Mouse (Mus musculus): Measurements from ENCODE around the gene Prss16. TPM values are rescaled to one million over a fixed set of nuclear protein-coding genes. Genes with fewer than 3 reads are reported as not detected.
"Not testable (repeated sequence)": the region's sequence is repeated elsewhere in the genome, so short reads cannot be mapped to it uniquely, and the experiment has no call there.

Prss16 gene
- polyA plus RNA-seq, 1 experiment from 2014 or later, result 0.10 TPM

DNA sequence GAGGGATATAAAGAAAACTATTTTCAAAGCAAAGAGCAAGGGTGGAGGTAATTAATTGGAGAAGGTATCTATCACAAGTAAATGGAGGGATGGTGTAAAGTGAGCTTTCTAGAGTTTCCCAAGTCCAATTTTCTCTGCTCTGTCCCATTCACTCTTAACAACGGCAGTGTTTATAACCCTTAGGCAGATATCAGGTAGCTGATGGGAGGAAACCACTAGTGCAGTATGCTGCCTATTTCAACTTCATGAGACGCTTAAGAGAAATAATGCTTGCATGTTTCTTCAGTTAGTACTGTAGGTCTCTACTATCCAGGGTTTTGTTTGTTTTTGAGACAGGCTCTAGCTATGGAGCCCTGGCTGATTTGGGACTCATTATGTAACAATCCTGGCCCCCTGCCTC lies 27.9 kb upstream of the Prss16 start:
- Histone ChIP-seq H3K4me3 (ENCODE audit: low read depth, low read length) (no peak overlapping the region), H3K36me3 (ENCODE audit: control insufficient read depth, insufficient read depth, low read length) (no peaks in the 10 kb centered on the region), H3K4me2 (ENCODE audit: low read length) (0 out of 2 replicates have a peak overlapping the region, but pooled peaks have one; percentile 64), H3K9me3 (replicated peaks; ENCODE audit: control insufficient read depth, low read length) (no peaks in the 10 kb centered on the region), H3K27me3 (replicated peaks; ENCODE audit: control insufficient read depth, insufficient read depth, low read length) (no peaks in the 10 kb centered on the region), H3K9ac (ENCODE audit: low read length) (no peak overlapping the region), H3K27ac (ENCODE audit: low read depth, low read length) (no peak overlapping the region), H3K4me1 (ENCODE audit: control insufficient read depth, insufficient read depth, low read length) (peaks cover 21% of the 10 kb centered on the region)
- ATAC-seq (no peak), DNase-seq (ENCODE audit: low spot score) (no peak)
- WGBS, result 69% methylated on average over 2 of the region's 2 CpGs

DNA sequence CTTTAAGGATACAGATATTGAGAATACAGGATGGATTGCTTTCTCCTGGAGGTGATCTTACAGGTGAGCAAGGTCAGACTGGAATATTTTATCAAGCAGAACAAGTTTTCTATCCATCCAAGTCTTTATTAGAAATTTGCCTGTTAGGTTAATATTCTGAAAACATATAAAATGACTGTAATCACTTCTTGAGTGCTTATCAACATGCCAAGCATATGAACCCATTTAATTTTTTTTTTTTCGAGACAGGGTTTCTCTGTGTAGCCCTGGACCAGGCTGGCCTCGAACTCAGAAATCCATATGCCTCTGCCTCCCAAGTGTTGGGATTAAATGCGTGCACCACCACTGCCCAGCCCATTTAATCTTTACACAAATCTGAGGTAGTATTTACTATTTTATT lies 27.4 kb upstream of the Prss16 start:
- no peaks in the 10 kb centered on the region for H3K9me3 ChIP-seq (replicated peaks; ENCODE audit: control insufficient read depth, low read length)
- H3K27me3 ChIP-seq (replicated peaks; ENCODE audit: control insufficient read depth, insufficient read depth, low read length), result no peaks in the 10 kb centered on the region
- peak overlapping the region; percentile 35 for H3K4me3 ChIP-seq (ENCODE audit: low read depth, low read length)
- ATAC-seq (no peak), DNase-seq (ENCODE audit: low spot score) (no peak)
- H3K4me1 ChIP-seq (ENCODE audit: control insufficient read depth, insufficient read depth, low read length), result peaks cover 18% of the 10 kb centered on the region
- no peaks in the 10 kb centered on the region for H3K36me3 ChIP-seq (ENCODE audit: control insufficient read depth, insufficient read depth, low read length)
- WGBS, result 50% methylated on average over 3 of the region's 3 CpGs
- peak overlapping the region; percentile 88 for H3K27ac ChIP-seq (ENCODE audit: low read depth, low read length)
- peak overlapping the region; percentile 66 for H3K9ac ChIP-seq (ENCODE audit: low read length)
- H3K4me2 ChIP-seq (ENCODE audit: low read length), result peak overlapping the region; percentile 64

DNA sequence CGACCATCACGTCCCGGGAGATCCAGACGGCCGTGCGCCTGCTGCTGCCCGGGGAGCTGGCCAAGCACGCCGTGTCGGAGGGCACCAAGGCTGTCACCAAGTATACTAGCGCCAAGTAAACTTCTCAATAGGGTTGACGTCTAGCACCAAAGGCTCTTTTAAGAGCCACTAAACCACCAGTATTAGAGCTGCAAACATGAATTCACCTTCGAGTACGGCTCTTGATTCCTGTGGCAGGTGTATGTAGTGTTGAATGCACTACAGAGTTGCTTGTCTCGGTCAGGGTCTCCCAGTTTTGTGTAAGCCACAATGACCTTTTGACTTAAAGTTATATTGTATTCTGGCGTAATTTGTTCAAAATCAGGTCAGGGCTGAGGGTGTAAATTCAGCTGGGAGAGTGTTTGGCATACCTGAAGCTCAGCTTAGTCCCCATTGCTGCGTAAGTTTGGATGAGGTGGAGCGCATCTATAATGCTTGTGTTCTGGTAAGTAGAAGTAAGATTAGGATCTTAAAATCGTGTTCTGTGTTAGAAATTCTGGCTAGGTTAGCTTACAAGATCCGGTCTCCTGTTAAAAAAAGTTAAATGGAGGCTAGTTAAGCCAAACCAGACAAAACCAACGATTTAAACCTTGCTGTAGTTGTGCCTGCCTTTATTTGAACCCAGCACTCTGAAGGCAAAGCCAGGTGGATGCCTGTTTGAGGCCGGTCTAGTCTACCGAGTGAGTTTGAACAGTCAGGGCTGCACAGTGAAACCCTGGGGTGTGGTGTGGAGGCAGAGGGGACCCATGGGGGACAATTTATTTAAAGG lies 26.8 kb upstream of the Prss16 start:
- H3K9ac ChIP-seq (ENCODE audit: low read length), result peak overlapping the region; percentile 66
- H3K9me3 ChIP-seq (replicated peaks; ENCODE audit: control insufficient read depth, low read length), result no peaks in the 10 kb centered on the region
- DNase-seq (ENCODE audit: low spot score) (no peak), ATAC-seq (peak; percentile 1; the same call in 1 of the 2 replicates)
- H3K36me3 ChIP-seq (ENCODE audit: control insufficient read depth, insufficient read depth, low read length), result no peaks in the 10 kb centered on the region
- no peaks in the 10 kb centered on the region for H3K27me3 ChIP-seq (replicated peaks; ENCODE audit: control insufficient read depth, insufficient read depth, low read length)
- peak overlapping the region; percentile 88 for H3K27ac ChIP-seq (ENCODE audit: low read depth, low read length)
- 1% methylated on average over 18 of the region's 23 CpGs for WGBS
- H3K4me2 ChIP-seq (ENCODE audit: low read length), result peak overlapping the region; percentile 64
- peak overlapping the region; percentile 35 for H3K4me3 ChIP-seq (ENCODE audit: low read depth, low read length)
- peaks cover 16% of the 10 kb centered on the region for H3K4me1 ChIP-seq (ENCODE audit: control insufficient read depth, insufficient read depth, low read length)

DNA sequence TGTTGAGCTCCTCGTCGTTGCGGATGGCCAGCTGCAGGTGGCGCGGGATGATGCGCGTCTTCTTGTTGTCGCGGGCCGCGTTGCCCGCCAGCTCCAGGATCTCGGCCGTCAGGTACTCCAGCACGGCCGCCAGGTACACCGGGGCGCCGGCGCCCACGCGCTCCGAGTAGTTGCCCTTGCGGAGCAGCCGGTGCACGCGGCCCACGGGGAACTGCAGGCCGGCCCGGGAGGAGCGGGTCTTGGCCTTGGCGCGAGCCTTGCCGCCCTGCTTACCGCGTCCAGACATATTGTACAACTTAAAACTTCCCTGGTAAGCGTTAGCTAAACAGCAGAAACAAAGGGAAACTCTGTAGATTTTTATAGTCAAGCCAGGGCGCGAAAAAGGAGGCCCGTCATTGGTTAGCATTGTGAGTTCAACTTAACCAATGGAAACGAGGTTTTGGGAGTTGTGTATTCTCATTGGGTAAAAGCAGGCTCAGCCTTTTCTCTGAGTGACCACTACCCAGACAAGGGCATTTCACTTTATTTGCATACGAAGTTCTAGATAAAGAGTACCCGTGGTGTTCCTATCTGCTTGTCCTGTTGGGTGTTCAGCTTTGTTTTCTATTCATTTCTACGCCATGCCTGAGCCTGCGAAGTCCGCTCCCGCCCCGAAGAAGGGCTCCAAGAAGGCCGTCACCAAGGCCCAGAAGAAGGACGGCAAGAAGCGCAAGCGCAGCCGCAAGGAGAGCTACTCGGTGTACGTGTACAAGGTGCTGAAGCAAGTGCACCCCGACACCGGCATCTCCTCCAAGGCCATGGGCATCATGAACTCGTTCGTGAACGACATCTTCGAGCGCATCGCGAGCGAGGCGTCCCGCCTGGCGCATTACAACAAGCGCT lies 26.0 kb upstream of the Prss16 start, which contains the start of the genes Hist1h2ah and Hist1h2bk:
Hist1h2ah (minus strand) TSS at position 302 of the 882 bp plus-strand sequence.
Hist1h2bk (plus strand) TSS at position 604 of the 882 bp plus-strand sequence.
- Histone ChIP-seq H3K4me3 (ENCODE audit: low read depth, low read length) (peak within 1 kb of the TSS; percentile 35), H3K4me2 (ENCODE audit: low read length) (peak within 1 kb of the TSS; percentile 64), H3K4me1 (ENCODE audit: control insufficient read depth, insufficient read depth, low read length) (peaks cover 14% of the 10 kb centered on the region), H3K9ac (ENCODE audit: low read length) (peak within 1 kb of the TSS; percentile 66), H3K27ac (ENCODE audit: low read depth, low read length) (peak within 1 kb of the TSS; percentile 88)
- not testable (repeated sequence) for H3K27me3 ChIP-seq (replicated peaks; ENCODE audit: control insufficient read depth, insufficient read depth, low read length); H3K36me3 ChIP-seq (ENCODE audit: control insufficient read depth, insufficient read depth, low read length); H3K9me3 ChIP-seq (replicated peaks; ENCODE audit: control insufficient read depth, low read length)
- DNase-seq (ENCODE audit: low spot score), result peak; percentile 99
- peak; percentile 98 for ATAC-seq
- under 1% methylated on average over 23 of the region's 69 CpGs for WGBS

DNA sequence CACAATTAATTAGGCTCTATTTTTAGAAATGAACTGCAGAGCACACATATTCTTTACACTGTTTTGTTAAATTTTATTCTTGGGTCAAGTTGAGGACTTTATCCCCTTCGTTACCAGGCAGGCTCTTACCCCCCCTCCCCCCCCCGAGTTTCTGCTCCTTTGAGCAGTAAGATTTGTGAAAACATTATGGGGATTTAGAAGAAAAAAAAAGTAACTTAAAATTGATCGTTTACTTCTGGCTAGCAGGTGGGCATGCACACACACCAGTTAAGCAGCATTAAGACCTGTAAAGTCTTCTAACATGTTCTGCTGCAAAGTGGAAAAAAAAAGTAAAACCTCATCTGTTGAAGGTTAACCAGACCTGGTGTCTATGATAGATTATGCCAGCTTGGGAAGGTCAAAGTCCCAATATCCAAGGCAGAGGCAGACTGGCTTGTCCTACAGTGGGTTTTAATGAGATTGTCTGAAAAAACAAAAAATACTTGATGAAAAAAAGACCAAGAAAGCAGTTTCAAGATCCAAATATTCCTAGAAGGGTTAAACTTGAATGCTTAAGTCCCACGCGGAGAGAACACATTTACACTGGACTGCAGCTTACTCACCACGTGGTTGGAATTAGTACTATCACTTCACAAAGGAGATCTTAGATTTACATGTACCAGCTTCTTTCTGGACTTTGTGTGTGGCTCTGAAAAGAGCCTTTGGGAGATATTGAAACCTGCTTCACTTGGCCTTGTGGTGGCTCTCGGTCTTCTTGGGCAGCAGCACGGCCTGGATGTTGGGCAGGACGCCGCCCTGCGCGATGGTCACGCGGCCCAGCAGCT lies 25.1 kb upstream of the Prss16 start:
- DNase-seq (ENCODE audit: low spot score) (no peak), ATAC-seq (no peak)
- Histone ChIP-seq H3K9ac (ENCODE audit: low read length) (peak overlapping the region; percentile 58), H3K36me3 (ENCODE audit: control insufficient read depth, insufficient read depth, low read length) (no peaks in the 10 kb centered on the region), H3K27ac (ENCODE audit: low read depth, low read length) (peak overlapping the region; percentile 85), H3K27me3 (replicated peaks; ENCODE audit: control insufficient read depth, insufficient read depth, low read length) (no peaks in the 10 kb centered on the region), H3K4me2 (ENCODE audit: low read length) (peak overlapping the region; percentile 64), H3K4me3 (ENCODE audit: low read depth, low read length) (peak overlapping the region; percentile 35), H3K4me1 (ENCODE audit: control insufficient read depth, insufficient read depth, low read length) (peaks cover 8% of the 10 kb centered on the region), H3K9me3 (replicated peaks; ENCODE audit: control insufficient read depth, low read length) (no peaks in the 10 kb centered on the region)
- WGBS, result under 1% methylated on average over 12 of the region's 14 CpGs

DNA sequence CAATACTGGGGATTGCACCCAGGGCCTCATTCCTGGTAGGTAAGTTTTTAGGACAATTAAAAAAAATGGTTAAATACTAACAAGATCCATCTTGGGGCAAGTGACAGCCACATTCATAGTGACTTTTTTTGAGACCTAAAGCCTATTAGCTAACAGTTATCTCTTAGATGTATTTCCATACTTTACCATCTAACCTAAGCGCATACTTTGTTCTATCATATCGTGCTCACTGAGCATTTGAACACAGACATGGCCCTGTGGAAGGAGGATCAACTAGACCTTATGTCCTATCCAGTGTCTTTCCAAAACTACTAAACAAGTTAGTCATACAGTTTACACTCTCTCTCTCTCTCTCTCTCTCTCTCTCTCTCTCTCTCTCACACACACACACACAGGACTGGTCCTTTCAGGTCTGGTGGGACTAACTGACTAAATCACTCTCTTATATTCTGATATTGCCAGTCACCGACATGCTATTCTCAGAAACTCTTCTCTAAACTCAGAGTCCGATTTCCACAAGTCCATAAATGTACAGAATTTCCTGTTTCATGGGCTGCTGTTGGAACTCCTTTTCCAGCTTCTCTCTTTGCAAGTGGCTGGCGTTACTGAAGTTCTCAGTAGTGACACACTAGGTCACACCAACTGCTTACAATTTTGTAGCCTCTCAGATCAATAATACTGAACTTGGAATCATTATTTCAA lies 24.4 kb upstream of the Prss16 start:
- peaks cover 8% of the 10 kb centered on the region for H3K4me1 ChIP-seq (ENCODE audit: control insufficient read depth, insufficient read depth, low read length)
- peak overlapping the region; percentile 35 for H3K4me3 ChIP-seq (ENCODE audit: low read depth, low read length)
- peak overlapping the region; percentile 64 for H3K4me2 ChIP-seq (ENCODE audit: low read length)
- H3K36me3 ChIP-seq (ENCODE audit: control insufficient read depth, insufficient read depth, low read length), result no peaks in the 10 kb centered on the region
- peak overlapping the region; percentile 58 for H3K9ac ChIP-seq (ENCODE audit: low read length)
- H3K9me3 ChIP-seq (replicated peaks; ENCODE audit: control insufficient read depth, low read length), result no peaks in the 10 kb centered on the region
- H3K27me3 ChIP-seq (replicated peaks; ENCODE audit: control insufficient read depth, insufficient read depth, low read length), result no peaks in the 10 kb centered on the region
- H3K27ac ChIP-seq (ENCODE audit: low read depth, low read length), result no peak overlapping the region; the same call in 1 of the 2 replicates
- DNase-seq (ENCODE audit: low spot score) (no peak), ATAC-seq (no peak)
- WGBS, result 51% methylated on average over 5 of the region's 5 CpGs

DNA sequence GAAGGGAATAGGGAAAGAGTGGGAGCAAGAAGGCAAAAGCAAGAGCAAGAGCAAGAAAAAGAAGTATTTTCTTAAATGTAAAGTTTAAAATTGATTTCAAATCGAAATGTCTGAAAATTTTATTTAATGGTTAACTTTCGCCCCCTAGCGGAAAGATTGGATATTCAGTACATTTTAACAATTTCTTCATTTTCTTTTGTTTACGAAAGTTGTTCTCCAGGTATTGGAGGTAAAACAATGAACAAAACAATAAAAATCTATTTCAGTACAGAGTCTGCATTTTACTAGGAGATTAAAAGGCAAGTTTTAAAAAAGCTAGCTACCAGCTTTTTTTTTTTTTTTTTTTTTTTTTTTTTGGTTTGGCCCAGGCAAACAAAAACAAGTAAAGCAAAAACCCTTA lies 21.0 kb upstream of the Prss16 start:
- no peak overlapping the region for H3K27ac ChIP-seq (ENCODE audit: low read depth, low read length)
- no peaks in the 10 kb centered on the region for H3K27me3 ChIP-seq (replicated peaks; ENCODE audit: control insufficient read depth, insufficient read depth, low read length)
- no peak overlapping the region for H3K4me3 ChIP-seq (ENCODE audit: low read depth, low read length)
- 14% methylated on average over 4 of the region's 4 CpGs for WGBS
- peaks cover 4% of the 10 kb centered on the region; the same call in 1 of the 2 replicates for H3K4me1 ChIP-seq (ENCODE audit: control insufficient read depth, insufficient read depth, low read length)
- H3K4me2 ChIP-seq (ENCODE audit: low read length), result no peak overlapping the region
- no peaks in the 10 kb centered on the region for H3K9me3 ChIP-seq (replicated peaks; ENCODE audit: control insufficient read depth, low read length)
- DNase-seq (ENCODE audit: low spot score) (peak; percentile 78), ATAC-seq (no peak)
- no peak overlapping the region for H3K9ac ChIP-seq (ENCODE audit: low read length)
- no peaks in the 10 kb centered on the region for H3K36me3 ChIP-seq (ENCODE audit: control insufficient read depth, insufficient read depth, low read length)

DNA sequence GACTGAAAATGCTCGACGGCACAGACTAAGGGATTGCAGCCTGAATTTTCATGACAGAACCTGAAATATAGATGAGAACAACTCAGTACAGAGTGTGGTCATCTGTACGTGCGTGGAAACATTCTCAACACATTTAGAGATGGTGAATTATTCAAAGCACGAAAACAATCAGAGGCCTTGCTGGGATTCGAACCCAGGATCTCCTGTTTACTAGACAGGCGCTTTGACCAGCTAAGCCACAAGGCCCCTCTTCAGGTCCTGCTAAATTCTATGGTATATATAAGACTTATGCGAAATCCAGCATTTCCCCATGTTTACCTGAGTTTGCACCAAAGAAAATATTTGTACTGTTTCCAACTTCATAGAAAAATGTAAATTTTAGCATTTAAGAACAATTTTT lies 20.4 kb upstream of the Prss16 start:
- WGBS, result 23% methylated on average over 8 of the region's 8 CpGs
- Histone ChIP-seq H3K27me3 (replicated peaks; ENCODE audit: control insufficient read depth, insufficient read depth, low read length) (no peaks in the 10 kb centered on the region), H3K4me3 (ENCODE audit: low read depth, low read length) (no peak overlapping the region), H3K9me3 (replicated peaks; ENCODE audit: control insufficient read depth, low read length) (no peaks in the 10 kb centered on the region), H3K36me3 (ENCODE audit: control insufficient read depth, insufficient read depth, low read length) (no peaks in the 10 kb centered on the region), H3K4me1 (ENCODE audit: control insufficient read depth, insufficient read depth, low read length) (peaks cover 4% of the 10 kb centered on the region; the same call in 1 of the 2 replicates), H3K9ac (ENCODE audit: low read length) (no peak overlapping the region), H3K27ac (ENCODE audit: low read depth, low read length) (no peak overlapping the region), H3K4me2 (ENCODE audit: low read length) (no peak overlapping the region)
- ATAC-seq (no peak), DNase-seq (ENCODE audit: low spot score) (no peak)

Data from forebrain, embryonic 14.5 days (tissue).